Mouse (Mus musculus): ENCODE measurements around the gene Hamp2.
"Not testable (repeated sequence)": the region's sequence is repeated elsewhere in the genome, so short reads cannot be mapped to it uniquely, and the experiment has no call there.

Gene Hamp2

GRCm38 (mm10) chr7:30954036-30954435, 29.6 kb upstream of the Hamp2 start:
- in situ Hi-C loops (cut with MboI; ENCODE audit: low sequenced_read_pairs): no loop called here

DNA sequence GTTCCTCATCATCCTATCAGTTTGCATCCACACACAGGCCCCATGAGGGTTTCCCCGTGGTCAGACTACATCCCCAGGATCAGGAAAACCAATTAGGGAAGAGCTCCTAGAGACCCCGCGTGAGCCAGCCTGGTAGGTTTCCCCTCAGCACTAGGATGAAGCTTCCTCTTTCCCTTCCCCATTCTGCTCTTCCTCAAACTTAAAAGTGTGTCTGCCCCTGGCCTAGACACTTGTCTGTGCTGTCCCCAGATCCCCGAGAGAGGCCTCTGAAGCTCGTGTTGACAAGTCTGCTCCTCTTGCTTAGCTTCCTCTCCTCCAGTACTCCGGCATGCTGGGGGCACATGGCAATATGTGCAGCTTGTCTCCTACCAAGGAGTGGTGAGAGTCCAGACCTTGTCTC, 29.0 kb upstream of the Hamp2 start:
- in situ Hi-C loops (cut with MboI; ENCODE audit: low sequenced_read_pairs): no loop called here

DNA sequence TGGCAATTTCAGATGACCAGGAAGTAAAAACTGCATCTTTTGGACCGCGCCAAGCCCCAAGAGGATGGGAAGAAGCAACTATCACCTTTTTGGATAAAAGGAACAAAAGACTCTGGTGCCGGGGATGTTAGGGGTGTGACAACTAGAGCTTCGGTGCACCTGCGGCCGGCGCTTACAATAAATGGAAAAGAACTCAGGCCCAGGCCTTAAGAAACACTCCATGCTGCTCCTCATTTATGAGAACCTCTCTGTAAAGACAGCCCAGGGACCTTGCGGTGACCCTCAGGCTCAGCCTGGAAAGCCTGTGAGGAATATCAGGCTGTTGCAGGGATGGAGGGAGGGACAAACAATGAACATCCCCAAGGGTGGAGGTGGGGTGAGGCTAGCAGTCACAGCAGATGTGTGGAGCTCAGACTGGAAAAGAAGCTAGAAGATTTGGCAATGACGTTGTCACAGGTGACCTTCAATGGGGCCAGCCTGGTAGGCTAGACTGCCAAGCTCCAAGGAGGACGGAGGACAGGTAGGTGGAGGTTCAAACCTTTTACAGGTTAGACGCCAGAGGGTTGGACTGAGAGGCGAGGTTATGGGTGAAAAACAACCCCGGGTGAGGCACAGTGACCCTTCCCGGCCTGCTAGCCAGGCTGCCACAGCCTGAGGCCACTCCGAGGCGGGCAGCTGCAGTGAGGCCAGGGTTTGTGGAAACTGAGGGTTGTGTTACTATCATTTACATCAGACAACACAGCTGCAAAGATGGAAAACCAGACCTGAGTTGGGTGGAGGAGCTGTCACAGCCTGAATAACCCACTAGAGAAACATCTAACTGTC, 28.2 kb upstream of the Hamp2 start:
- in situ Hi-C loops (cut with MboI; ENCODE audit: low sequenced_read_pairs): no loop called here

- in situ Hi-C loops (cut with MboI; ENCODE audit: low sequenced_read_pairs): not testable (repeated sequence)
Observed at GRCm38 (mm10) chr7:30949902-30950301, 25.4 kb upstream of the Hamp2 start.

DNA sequence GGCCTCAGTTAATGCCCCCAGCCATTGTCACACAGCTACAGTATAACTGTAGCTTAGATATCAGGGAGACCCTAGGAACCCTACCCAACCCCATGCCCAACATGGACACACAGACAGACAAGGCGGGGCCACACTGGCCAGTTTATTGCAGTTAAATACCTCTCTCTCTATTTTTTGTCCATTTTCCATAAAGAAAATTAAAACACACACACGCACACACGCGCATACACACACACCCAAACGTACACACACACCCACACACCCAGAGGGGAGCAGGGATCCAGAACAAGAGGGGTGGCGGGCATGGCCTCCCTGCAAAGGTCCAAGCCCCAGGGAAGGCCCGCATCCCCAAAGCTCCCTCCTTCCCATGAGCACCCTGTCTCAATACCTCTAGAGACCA, 21.4 kb upstream of the Hamp2 start:
- in situ Hi-C loops (cut with MboI; ENCODE audit: low sequenced_read_pairs): no loop called here

DNA sequence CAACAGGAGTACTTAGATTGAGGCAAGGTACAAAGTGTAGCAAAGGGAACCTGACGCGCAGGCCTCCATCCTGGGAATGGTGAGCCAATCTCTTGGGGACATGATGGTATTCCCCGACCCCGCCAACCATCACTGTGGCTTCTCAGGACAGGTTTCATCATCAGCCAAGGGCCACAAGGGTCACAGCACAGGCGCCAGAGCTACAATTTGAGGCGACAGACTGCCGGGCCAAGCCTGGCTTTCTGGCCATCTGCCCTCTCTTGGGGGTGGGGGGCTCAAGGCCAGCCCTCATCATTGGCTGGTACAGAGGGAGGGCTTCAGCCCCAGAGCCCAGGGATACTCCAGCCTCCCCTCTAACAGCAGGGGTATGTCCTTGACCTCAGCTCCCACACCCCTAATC, 21.0 kb upstream of the Hamp2 start:
- in situ Hi-C loops (cut with MboI; ENCODE audit: low sequenced_read_pairs): not testable (repeated sequence)

- in situ Hi-C loops (cut with MboI; ENCODE audit: low sequenced_read_pairs): not testable (repeated sequence)
Observed at GRCm38 (mm10) chr7:30944706-30945105, 20.2 kb upstream of the Hamp2 start.

DNA sequence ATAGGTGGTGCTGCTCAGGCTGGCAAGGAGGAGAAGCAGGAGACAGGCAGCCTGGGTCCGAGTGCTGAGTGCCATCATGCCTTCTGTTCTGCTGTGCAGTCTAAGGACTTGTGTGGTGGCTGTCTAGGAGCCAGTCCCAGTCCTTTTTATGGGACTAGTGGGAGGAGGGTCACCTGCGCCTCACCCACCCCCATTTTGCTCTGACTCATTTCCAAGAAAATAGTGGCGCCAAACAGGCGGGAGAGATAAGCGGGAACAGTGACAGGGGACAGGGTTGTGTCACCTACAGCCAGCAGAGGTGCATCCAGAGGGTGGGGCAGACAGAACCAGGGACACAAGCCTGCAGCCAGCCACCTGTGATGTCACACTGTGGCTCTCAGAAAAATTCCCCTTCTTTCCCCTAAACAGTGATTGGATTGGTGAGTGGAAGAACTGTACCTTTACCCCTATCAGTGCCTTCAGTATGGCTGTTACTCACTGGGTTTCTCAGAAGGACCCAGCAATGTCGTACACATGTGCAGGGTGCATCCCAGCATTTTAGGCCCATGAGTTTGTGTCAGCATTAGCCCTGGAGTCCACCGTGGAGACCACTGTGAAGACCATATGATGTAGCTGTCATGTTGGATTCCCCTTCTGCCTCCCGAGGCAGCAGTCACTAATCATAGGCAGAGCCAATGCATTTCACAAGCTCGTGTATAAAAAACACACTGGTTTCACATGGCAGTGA, 19.6 kb upstream of the Hamp2 start, which contains the start of gene Hamp:
TSS of gene Hamp (minus strand) at position 124 of the 727 bp plus-strand sequence.
- in situ Hi-C loops (cut with MboI; ENCODE audit: low sequenced_read_pairs): no loop called here

DNA sequence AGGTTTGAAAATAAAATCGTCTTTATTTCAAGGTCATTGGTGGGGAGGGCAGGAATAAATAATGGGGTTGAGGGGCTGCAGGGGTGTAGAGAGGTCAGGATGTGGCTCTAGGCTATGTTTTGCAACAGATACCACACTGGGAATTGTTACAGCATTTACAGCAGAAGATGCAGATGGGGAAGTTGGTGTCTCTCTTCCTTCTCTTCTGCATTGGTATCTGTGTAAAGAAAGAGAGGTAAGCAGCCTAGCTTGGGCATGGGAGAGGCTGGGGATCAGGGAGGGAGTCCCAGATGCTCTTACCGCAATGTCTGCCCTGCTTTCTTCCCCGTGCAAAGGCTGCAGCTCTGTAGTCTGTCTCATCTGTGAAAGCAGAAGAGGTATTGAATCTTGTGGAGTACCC, 17.9 kb upstream of the Hamp2 start:
- in situ Hi-C loops (cut with MboI; ENCODE audit: low sequenced_read_pairs): not testable (repeated sequence)

DNA sequence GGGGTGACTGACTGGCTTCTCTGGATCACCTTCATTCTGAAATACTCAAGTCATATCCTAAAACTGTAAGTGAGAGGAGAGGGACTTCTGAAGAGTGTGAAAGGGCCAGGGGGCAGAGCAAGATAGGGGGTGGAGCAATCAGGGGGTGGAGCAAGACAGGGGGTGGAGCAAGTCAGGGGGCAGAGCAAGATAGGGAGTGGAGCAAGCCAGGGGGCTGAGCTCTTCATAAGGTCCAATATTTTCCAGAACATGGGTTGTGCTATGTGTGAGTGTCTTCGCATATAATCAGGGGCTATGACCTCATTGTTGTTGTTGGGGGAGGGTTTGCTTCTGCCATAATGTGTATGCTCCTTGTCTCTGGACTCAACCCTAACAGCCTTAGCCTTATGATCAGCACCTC, 15.6 kb upstream of the Hamp2 start:
- in situ Hi-C loops (cut with MboI; ENCODE audit: low sequenced_read_pairs): not testable (repeated sequence)

DNA sequence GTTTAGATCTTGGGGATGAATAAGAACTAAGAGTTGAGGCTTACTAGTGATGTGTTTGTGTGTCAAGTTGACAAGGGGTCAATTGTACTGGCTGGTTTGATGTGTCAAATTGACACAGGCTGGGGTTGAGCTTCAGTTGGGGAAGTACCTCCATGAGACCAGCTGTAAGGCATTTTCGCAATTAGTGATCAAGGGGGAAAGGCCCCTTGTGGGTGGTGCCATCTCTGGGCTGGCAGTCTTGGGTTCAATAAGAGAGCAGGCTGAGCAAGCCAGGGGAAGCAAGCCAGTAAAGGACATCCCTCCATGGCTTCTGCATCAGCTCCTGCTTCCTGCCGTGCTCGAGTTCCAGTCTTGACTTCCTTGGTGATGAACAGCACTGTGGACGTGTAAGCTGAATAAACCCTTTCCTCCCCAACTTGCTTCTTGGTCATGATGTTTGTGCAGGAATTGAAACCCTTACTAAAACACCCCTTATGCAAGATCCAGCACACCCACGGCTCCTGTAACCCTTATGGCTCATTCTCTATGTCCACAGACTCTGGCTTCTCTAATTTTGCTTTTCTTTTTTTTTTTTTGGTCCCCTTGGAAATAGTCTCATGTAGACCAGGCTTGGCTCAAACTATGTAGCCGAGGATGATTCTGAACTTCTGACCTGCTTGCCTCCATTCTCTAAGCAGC, 11.1 kb upstream of the Hamp2 start:
- in situ Hi-C loops (cut with MboI; ENCODE audit: low sequenced_read_pairs): not testable (repeated sequence)

DNA sequence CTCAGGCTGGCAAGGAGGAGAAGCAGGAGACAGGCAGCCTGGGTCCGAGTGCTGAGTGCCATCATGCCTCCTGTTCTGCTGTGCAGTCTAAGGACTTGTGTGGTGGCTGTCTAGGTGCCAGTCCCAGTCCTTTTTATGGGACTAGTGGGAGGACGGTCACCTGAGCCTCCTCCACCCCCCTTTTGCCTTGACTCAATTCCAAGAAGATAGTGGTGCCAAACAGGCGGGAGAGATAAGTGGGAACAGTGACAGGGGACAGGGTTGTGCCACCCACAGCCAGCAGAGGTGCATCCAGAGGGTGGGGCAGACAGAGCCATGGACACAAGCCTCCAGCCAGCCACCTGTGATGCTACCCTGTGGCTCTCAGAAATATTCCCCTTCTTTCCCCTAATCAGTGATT, 410 bp downstream of the Hamp2 start:
- in situ Hi-C loops (cut with MboI; ENCODE audit: low sequenced_read_pairs): no loop called here

- in situ Hi-C loops (cut with MboI; ENCODE audit: low sequenced_read_pairs): not testable (repeated sequence)
Observed at GRCm38 (mm10) chr7:30922490-30922889, 2.0 kb downstream of the Hamp2 start.

DNA sequence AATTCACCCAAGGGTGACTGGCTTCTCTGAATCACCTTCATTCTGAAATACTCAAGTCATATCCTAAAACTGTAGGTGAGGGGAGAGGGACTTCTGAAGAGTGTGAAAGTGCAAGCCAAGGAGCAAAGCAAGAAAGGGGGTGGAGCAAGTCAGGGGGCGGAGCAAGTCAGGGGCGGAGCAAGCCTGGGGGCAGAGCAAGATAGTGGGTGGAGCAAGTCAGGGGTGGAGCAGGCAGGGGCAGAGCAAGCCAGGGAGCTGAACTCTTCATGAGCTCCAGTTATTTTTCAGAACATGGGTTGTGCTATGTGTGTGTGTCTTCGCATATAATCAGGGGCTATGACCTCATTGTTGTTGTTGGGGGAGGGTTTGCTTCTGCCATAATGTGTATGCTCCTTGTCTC, 4.3 kb downstream of the Hamp2 start:
- in situ Hi-C loops (cut with MboI; ENCODE audit: low sequenced_read_pairs): no loop called here

GRCm38 (mm10) chr7:30917219-30917618, 7.3 kb downstream of the Hamp2 start:
- in situ Hi-C loops (cut with MboI; ENCODE audit: low sequenced_read_pairs): no loop called here

DNA sequence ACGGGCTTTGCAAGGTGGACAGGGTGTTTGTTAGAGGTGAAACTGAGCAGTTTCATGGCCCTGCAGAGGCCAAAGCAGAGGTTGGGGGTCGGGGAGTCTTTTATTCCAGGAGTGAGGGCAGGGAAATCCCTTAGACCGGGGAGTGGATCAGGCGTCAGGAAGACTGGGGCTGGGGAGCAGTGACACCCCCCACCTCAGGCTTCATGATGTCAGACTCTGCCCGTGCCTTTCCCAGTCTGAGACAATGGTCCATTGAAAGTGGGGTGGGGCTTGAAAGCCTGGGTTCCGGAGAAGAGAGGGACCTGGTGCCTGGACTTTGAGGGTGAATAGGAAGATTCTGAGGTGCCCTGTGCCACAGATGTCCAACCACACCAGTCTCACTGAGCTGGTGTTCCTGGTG, 7.8 kb downstream of the Hamp2 start:
- in situ Hi-C loops (cut with MboI; ENCODE audit: low sequenced_read_pairs): no loop called here

GRCm38 (mm10) chr7:30914732-30915131, 9.7 kb downstream of the Hamp2 start, which contains the start of gene Mag:
Gene Mag, minus strand, starts transcription at chr7:30914873.
- in situ Hi-C loops (cut with MboI; ENCODE audit: low sequenced_read_pairs): no loop called here

GRCm38 (mm10) chr7:30909773-30910172, 14.7 kb downstream of the Hamp2 start:
- in situ Hi-C loops (cut with MboI; ENCODE audit: low sequenced_read_pairs): no loop called here

GRCm38 (mm10) chr7:30908992-30909431, 15.5 kb downstream of the Hamp2 start:
- in situ Hi-C loops (cut with MboI; ENCODE audit: low sequenced_read_pairs): no loop called here

GRCm38 (mm10) chr7:30908277-30908991, 16.0 kb downstream of the Hamp2 start:
- in situ Hi-C loops (cut with MboI; ENCODE audit: low sequenced_read_pairs): no loop called here

GRCm38 (mm10) chr7:30904042-30904441, 20.4 kb downstream of the Hamp2 start:
- in situ Hi-C loops (cut with MboI; ENCODE audit: low sequenced_read_pairs): no loop called here
